8 mouse cellular contexts compared by ENCODE assay signal in the genomic region with DNA sequence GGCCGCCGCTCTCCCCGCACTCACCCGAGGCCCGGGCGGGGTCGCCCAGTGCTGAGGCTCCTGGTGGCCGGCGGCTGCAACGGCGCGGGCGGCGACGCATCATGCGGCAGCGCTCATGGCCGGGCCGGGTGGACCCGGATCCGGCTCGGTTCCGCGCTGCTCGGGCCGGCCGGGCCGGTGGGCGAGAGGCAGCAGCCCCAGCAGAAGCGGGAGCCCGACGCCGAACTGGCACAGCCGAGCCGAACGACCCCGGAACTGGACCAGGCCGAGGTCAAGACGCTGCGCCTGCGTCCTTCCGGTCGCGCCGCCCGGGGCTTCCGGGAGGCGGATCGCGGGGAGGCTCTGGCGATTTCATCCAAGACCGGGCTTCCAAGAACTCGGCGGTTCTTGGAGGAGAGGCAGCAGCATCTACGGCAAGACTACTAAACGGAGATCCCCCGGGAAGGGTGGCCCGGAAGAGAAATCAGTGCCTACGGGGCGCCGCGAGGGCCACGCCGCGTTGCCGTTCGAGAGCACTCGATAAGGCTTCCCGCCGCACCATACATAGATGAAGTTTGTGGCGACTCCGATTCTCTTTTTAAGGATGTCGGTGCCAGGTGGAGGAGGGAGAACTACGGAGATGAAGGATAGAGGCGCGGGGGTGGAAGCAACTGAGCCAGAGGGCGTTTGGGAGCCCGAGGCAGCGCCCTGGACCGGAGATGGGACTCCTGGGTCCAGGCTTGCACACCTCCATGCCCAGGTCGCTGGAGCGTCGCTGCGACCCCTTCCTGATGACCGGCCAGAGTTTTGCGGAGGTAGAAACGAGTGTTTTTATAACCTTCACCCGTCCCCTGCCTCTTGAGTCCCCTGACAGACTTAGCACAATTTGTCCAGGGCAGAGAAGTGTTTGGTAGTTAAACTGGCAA. TPM values are rescaled to one million over a fixed set of nuclear protein-coding genes. Genes with fewer than 3 reads are reported as not detected.
DNase-seq lines count a peak whose midpoint lies in the region; ATAC-seq lines count a peak whose summit lies in the region.

A gene (minus strand): TSS at position 415 of the 905 bp plus-strand sequence.

- H3K27me3 ChIP-seq in intestine, embryonic 14.5 days (replicated peaks; ENCODE audit: control insufficient read depth, insufficient read depth, low read length) = no peaks in the 10 kb centered on the region

- intact Hi-C loops in left cerebral cortex, postnatal 10 days (cut with DNase I) = no loop called here

- peak; percentile 66 for ATAC-seq in intestine, embryonic 14.5 days (replicated peaks; ENCODE audit: low FRiP score, low TSS enrichment, low read depth)
- peak; percentile 73 for ATAC-seq in megakaryocyte progenitor cell, adult 5-6 weeks (replicated peaks; ENCODE audit: poor library complexity)

- peak within 1 kb of the TSS; percentile 96 for H3K4me3 ChIP-seq in intestine, embryonic 14.5 days (ENCODE audit: low read depth, low read length)

- peak within 1 kb of the TSS; percentile 94 for H3K4me2 ChIP-seq in intestine, embryonic 14.5 days (ENCODE audit: low read length)

- DNase-seq in adipocyte (ENCODE audit: low spot score) = peak; percentile 79
- peak; percentile 81 for DNase-seq in embryo, embryonic 10 days (ENCODE audit: low spot score)
- peak; percentile 81 for DNase-seq in gastrocnemius, postnatal 25 days
- peak; percentile 90 for DNase-seq in intestine, embryonic 14.5 days (ENCODE audit: low spot score)
- peak; percentile 70 to 90 for DNase-seq in left cerebral cortex, postnatal 10 days (ENCODE audit: extremely low spot score in 1 of 2, low spot score in 2 of 2)
- DNase-seq in right cerebral cortex, postnatal 14 days = peak; percentile 84
- peak; percentile 72 for DNase-seq in urinary bladder, postnatal 25 days (ENCODE audit: low spot score)

- no peaks in the 10 kb centered on the region for H3K9me3 ChIP-seq in intestine, embryonic 14.5 days (ENCODE audit: control insufficient read depth, low read length)

- H3K27ac ChIP-seq in intestine, embryonic 14.5 days (ENCODE audit: low read depth) = peak within 1 kb of the TSS; percentile 83

- no peaks in the 10 kb centered on the region; the same call in 1 of the 2 replicates for H3K36me3 ChIP-seq in intestine, embryonic 14.5 days (ENCODE audit: control insufficient read depth, insufficient read depth, low read length)

- WGBS in intestine, embryonic 14.5 days = under 1% methylated on average over 88 of the region's 88 CpGs

- H3K4me1 ChIP-seq in intestine, embryonic 14.5 days (replicated peaks; ENCODE audit: control insufficient read depth, insufficient read depth, low read length) = peaks cover 26% of the 10 kb centered on the region

- H3K9ac ChIP-seq in intestine, embryonic 14.5 days (ENCODE audit: low read length) = peak within 1 kb of the TSS; percentile 79

RNA-seq across cellular contexts. Expression of the gene that starts here (rescaled TPM):
- 10 to 100 TPM; 24.9 to 26.2 TPM for total RNA-seq in gastrocnemius, postnatal 25 days (2021)
- 28.8 and 30.6 TPM in 2 replicates for polyA plus RNA-seq in intestine, embryonic 14.5 days (2014; fragmentation: Nextera tagmentation; extraction: Ambion mirVana)
- total RNA-seq in left cerebral cortex, postnatal 10 days (2021) = 10 to 100 TPM; 32.4 to 36.1 TPM
- total RNA-seq in megakaryocyte progenitor cell, adult 5-6 weeks (2015) = 10.5 and 11.1 TPM in 2 replicates
- 19.4 and 24.7 TPM in 2 replicates for total RNA-seq in megakaryocyte progenitor cell, adult 5-6 weeks (2017)

Comparison
In these comparisons a context has a peak if more than half of its experiments do, and no peak if none do; other contexts are left out.
1. Peak in every context shown above with its lines: DNase-seq, ATAC-seq, H3K4me3 ChIP-seq and H3K27ac ChIP-seq.